Mouse (Mus musculus): ENCODE results near the gene Anks6. TPM values are rescaled to one million over a fixed set of nuclear protein-coding genes. Genes with fewer than 3 reads are reported as not detected.

The Anks6 gene
- polyA plus RNA-seq, 1 experiment from 2014 or later: 3.7 TPM

- Histone ChIP-seq H3K36me3 (ENCODE audit: control insufficient read depth, insufficient read depth, low read length) (peaks cover 7% of the 10 kb centered on the region; the same call in 1 of the 2 replicates), H3K27ac (replicated peaks) (no peak overlapping the region), H3K9ac (ENCODE audit: low read length) (no peak overlapping the region), H3K4me2 (replicated peaks; ENCODE audit: low read depth) (no peak overlapping the region), H3K4me1 (replicated peaks; ENCODE audit: control insufficient read depth, insufficient read depth) (no peaks in the 10 kb centered on the region), H3K9me3 (ENCODE audit: control insufficient read depth, low read length) (no peaks in the 10 kb centered on the region), H3K27me3 (ENCODE audit: control insufficient read depth, insufficient read depth, low read length) (no peaks in the 10 kb centered on the region), H3K4me3 (ENCODE audit: low read depth, low read length) (no peak overlapping the region)
- 93% methylated on average over 10 of the region's 10 CpGs for WGBS
- ATAC-seq (ENCODE audit: low FRiP score, low TSS enrichment): no peak
- no peak for DNase-seq (ENCODE audit: low spot score)
- TF ChIP-seq CTCF (IDR thresholded peaks at IDR 0.05; ENCODE audit: low read depth) (no peak), EP300 (optimal IDR thresholded peaks at IDR 0.05) (no peak)
Observed at GRCm38 (mm10) chr4:47039586-47039985, 17.6 kb downstream of the Anks6 start.

DNA sequence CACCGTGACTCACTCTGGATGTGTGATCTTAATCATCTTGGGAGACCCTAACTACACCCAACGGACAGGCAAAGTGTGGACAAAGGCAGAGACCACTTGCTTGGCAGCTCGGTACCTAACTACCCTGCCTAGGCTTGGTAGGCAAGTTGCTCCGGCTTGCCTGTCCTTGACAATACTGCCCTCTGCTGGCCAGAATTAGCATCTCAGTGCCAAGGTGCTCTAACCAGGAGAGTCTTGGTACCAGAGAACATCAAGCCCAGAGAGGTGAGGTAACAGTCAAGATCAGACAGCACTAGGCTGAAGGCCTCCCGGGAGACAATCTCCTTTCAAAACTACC lies 19.9 kb downstream of the Anks6 start:
- TF ChIP-seq EP300 (optimal IDR thresholded peaks at IDR 0.05) (no peak), CTCF (IDR thresholded peaks at IDR 0.05; ENCODE audit: low read depth) (peak; percentile 99)
- no peak overlapping the region for H3K9ac ChIP-seq (ENCODE audit: low read length)
- 21% methylated on average over 5 of the region's 5 CpGs for WGBS
- H3K27ac ChIP-seq (replicated peaks): no peak overlapping the region
- peak; percentile 86 for DNase-seq (ENCODE audit: low spot score)
- no peak overlapping the region for H3K4me2 ChIP-seq (replicated peaks; ENCODE audit: low read depth)
- H3K27me3 ChIP-seq (ENCODE audit: control insufficient read depth, insufficient read depth, low read length): no peaks in the 10 kb centered on the region
- no peaks in the 10 kb centered on the region for H3K9me3 ChIP-seq (ENCODE audit: control insufficient read depth, low read length)
- peaks cover 7% of the 10 kb centered on the region; the same call in 1 of the 2 replicates for H3K36me3 ChIP-seq (ENCODE audit: control insufficient read depth, insufficient read depth, low read length)
- ATAC-seq (ENCODE audit: low FRiP score, low TSS enrichment): peak; percentile 61; the same call in 1 of the 2 replicates
- H3K4me1 ChIP-seq (replicated peaks; ENCODE audit: control insufficient read depth, insufficient read depth): no peaks in the 10 kb centered on the region
- H3K4me3 ChIP-seq (ENCODE audit: low read depth, low read length): no peak overlapping the region

- H3K9ac ChIP-seq (ENCODE audit: low read length): no peak overlapping the region
- DNase-seq (ENCODE audit: low spot score): no peak
- no peaks in the 10 kb centered on the region for H3K9me3 ChIP-seq (ENCODE audit: control insufficient read depth, low read length)
- no peak for ATAC-seq (ENCODE audit: low FRiP score, low TSS enrichment)
- no peak overlapping the region for H3K4me3 ChIP-seq (ENCODE audit: low read depth, low read length)
- H3K27ac ChIP-seq (replicated peaks): no peak overlapping the region
- TF ChIP-seq EP300 (optimal IDR thresholded peaks at IDR 0.05) (no peak), CTCF (IDR thresholded peaks at IDR 0.05; ENCODE audit: low read depth) (no peak; the same call in 1 of the 2 replicates)
- WGBS: 68% methylated on average over 13 of the region's 13 CpGs
- H3K4me1 ChIP-seq (replicated peaks; ENCODE audit: control insufficient read depth, insufficient read depth): no peaks in the 10 kb centered on the region
- no peak overlapping the region for H3K4me2 ChIP-seq (replicated peaks; ENCODE audit: low read depth)
- H3K36me3 ChIP-seq (ENCODE audit: control insufficient read depth, insufficient read depth, low read length): peaks cover 7% of the 10 kb centered on the region; the same call in 1 of the 2 replicates
- no peaks in the 10 kb centered on the region for H3K27me3 ChIP-seq (ENCODE audit: control insufficient read depth, insufficient read depth, low read length)
Observed at GRCm38 (mm10) chr4:47036486-47037320, 20.5 kb downstream of the Anks6 start.

GRCm38 (mm10) chr4:47035536-47035935 lies 21.7 kb downstream of the Anks6 start:
- DNase-seq (ENCODE audit: low spot score): no peak
- 84% methylated on average over 14 of the region's 14 CpGs for WGBS
- Histone ChIP-seq H3K9me3 (ENCODE audit: control insufficient read depth, low read length) (no peaks in the 10 kb centered on the region), H3K9ac (ENCODE audit: low read length) (no peak overlapping the region), H3K27me3 (ENCODE audit: control insufficient read depth, insufficient read depth, low read length) (no peaks in the 10 kb centered on the region), H3K4me1 (replicated peaks; ENCODE audit: control insufficient read depth, insufficient read depth) (no peaks in the 10 kb centered on the region), H3K4me3 (ENCODE audit: low read depth, low read length) (no peak overlapping the region), H3K36me3 (ENCODE audit: control insufficient read depth, insufficient read depth, low read length) (peaks cover 7% of the 10 kb centered on the region; the same call in 1 of the 2 replicates), H3K27ac (replicated peaks) (no peak overlapping the region), H3K4me2 (replicated peaks; ENCODE audit: low read depth) (no peak overlapping the region)
- ATAC-seq (ENCODE audit: low FRiP score, low TSS enrichment): 0 out of 2 replicates have a peak, but pooled peaks have one; percentile 8
- TF ChIP-seq EP300 (optimal IDR thresholded peaks at IDR 0.05): no peak
- TF ChIP-seq CTCF (IDR thresholded peaks at IDR 0.05; ENCODE audit: low read depth): peak; percentile 7; the same call in 1 of the 2 replicates

GRCm38 (mm10) chr4:47032171-47032570 lies 25.1 kb downstream of the Anks6 start:
- Histone ChIP-seq H3K27ac (replicated peaks) (no peak overlapping the region), H3K27me3 (ENCODE audit: control insufficient read depth, insufficient read depth, low read length) (no peaks in the 10 kb centered on the region), H3K9ac (ENCODE audit: low read length) (no peak overlapping the region), H3K9me3 (ENCODE audit: control insufficient read depth, low read length) (no peaks in the 10 kb centered on the region), H3K4me1 (replicated peaks; ENCODE audit: control insufficient read depth, insufficient read depth) (no peaks in the 10 kb centered on the region), H3K4me2 (replicated peaks; ENCODE audit: low read depth) (no peak overlapping the region), H3K4me3 (ENCODE audit: low read depth, low read length) (no peak overlapping the region), H3K36me3 (ENCODE audit: control insufficient read depth, insufficient read depth, low read length) (peaks cover 10% of the 10 kb centered on the region; the same call in 1 of the 2 replicates)
- ATAC-seq (ENCODE audit: low FRiP score, low TSS enrichment) (no peak), DNase-seq (ENCODE audit: low spot score) (no peak)
- TF ChIP-seq CTCF (IDR thresholded peaks at IDR 0.05; ENCODE audit: low read depth) (no peak), EP300 (optimal IDR thresholded peaks at IDR 0.05) (no peak)
- 82% methylated on average over 8 of the region's 8 CpGs for WGBS

- no peak overlapping the region for H3K4me2 ChIP-seq (replicated peaks; ENCODE audit: low read depth)
- no peak overlapping the region for H3K9ac ChIP-seq (ENCODE audit: low read length)
- no peak overlapping the region for H3K27ac ChIP-seq (replicated peaks)
- peaks cover 13% of the 10 kb centered on the region; the same call in 1 of the 2 replicates for H3K36me3 ChIP-seq (ENCODE audit: control insufficient read depth, insufficient read depth, low read length)
- no peak for DNase-seq (ENCODE audit: low spot score)
- ATAC-seq (ENCODE audit: low FRiP score, low TSS enrichment): no peak
- TF ChIP-seq EP300 (optimal IDR thresholded peaks at IDR 0.05) (no peak), CTCF (IDR thresholded peaks at IDR 0.05; ENCODE audit: low read depth) (no peak)
- 79% methylated on average over 5 of the region's 5 CpGs for WGBS
- H3K27me3 ChIP-seq (ENCODE audit: control insufficient read depth, insufficient read depth, low read length): no peaks in the 10 kb centered on the region
- H3K4me1 ChIP-seq (replicated peaks; ENCODE audit: control insufficient read depth, insufficient read depth): no peaks in the 10 kb centered on the region
- H3K9me3 ChIP-seq (ENCODE audit: control insufficient read depth, low read length): no peaks in the 10 kb centered on the region
- no peak overlapping the region for H3K4me3 ChIP-seq (ENCODE audit: low read depth, low read length)
Observed at GRCm38 (mm10) chr4:47028791-47029190, 28.4 kb downstream of the Anks6 start.
